ENCODE assay signal across 9 mouse cellular contexts in the genomic region with DNA sequence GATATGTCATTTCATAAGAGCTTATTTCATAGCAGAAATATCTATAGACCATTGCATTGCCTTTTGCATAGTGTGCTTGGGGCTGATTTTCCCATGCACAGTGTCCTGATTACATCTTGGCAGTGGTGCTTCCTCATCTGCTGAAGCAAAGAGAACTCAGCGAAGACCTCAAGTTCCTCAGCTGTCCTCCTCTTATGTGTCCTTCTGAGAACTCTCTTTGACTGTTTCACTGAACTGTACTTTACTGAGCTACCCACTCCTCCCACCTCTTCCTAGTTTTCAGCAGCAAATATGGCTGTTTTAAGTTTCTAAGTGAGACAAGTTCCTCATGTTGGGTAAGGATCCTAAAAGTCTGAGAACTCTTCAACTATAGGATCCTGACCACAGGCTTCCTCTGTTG. TPM values are rescaled to one million over a fixed set of nuclear protein-coding genes. Genes with fewer than 3 reads are reported as not detected.
A peak's percentile ranks its signal among the peaks of the same experiment; 100 is the strongest.
DNase-seq lines count a peak whose midpoint lies in the region; ATAC-seq and TF ChIP-seq lines count a peak whose summit lies in the region.
"Had no signal": no experiment of that assay in that cellular context is flagged by ENCODE, and none has a peak within 500 bp of the region (broad histone marks: within the 10 kb centered on the region; RNA-seq: fewer than 3 reads in every experiment).

No protein-coding gene starts in this region.

- TF ChIP-seq CTCF in stomach, postnatal 0 days (IDR thresholded peaks at IDR 0.05; ENCODE audit: low read depth): no peak

- H3K4me3 ChIP-seq in hindbrain, embryonic 11.5 days (ENCODE audit: low read depth, low read length): no peak overlapping the region
- no peak overlapping the region for H3K4me3 ChIP-seq in hindbrain, embryonic 16.5 days (ENCODE audit: low read length)
- H3K4me3 ChIP-seq in midbrain, embryonic 12.5 days: no peak overlapping the region
- H3K4me3 ChIP-seq in midbrain, embryonic 13.5 days (replicated peaks): no peak overlapping the region
- H3K4me3 ChIP-seq in intestine, embryonic 15.5 days (replicated peaks): no peak overlapping the region
- H3K4me3 ChIP-seq in stomach, postnatal 0 days (ENCODE audit: low read depth, low read length): no peak overlapping the region

- no peak for ATAC-seq in hindbrain, embryonic 11.5 days (ENCODE audit: low FRiP score)
- no peak for ATAC-seq in hindbrain, embryonic 16.5 days
- no peak for ATAC-seq in midbrain, embryonic 12.5 days (ENCODE audit: low FRiP score, low read depth)
- no peak for ATAC-seq in midbrain, embryonic 13.5 days
- no peak for ATAC-seq in intestine, embryonic 15.5 days
- no peak for ATAC-seq in stomach, postnatal 0 days (ENCODE audit: low FRiP score, low TSS enrichment)

- H3K27ac ChIP-seq in hindbrain, embryonic 11.5 days (ENCODE audit: low read depth, low read length): peak overlapping the region; percentile 48; the same call in 1 of the 2 replicates
- H3K27ac ChIP-seq in hindbrain, embryonic 16.5 days (ENCODE audit: low read depth, low read length): no peak overlapping the region; the same call in 1 of the 2 replicates
- H3K27ac ChIP-seq in midbrain, embryonic 12.5 days (replicated peaks): peak overlapping the region; percentile 78; the same call in 1 of the 2 replicates
- H3K27ac ChIP-seq in midbrain, embryonic 13.5 days: no peak overlapping the region
- peak overlapping the region; percentile 72; the same call in 1 of the 2 replicates for H3K27ac ChIP-seq in intestine, embryonic 15.5 days
- peak overlapping the region; percentile 76 for H3K27ac ChIP-seq in stomach, postnatal 0 days (replicated peaks)

- H3K4me2 ChIP-seq in hindbrain, embryonic 11.5 days (replicated peaks; ENCODE audit: low read depth, low read length): no peak overlapping the region
- no peak overlapping the region for H3K4me2 ChIP-seq in hindbrain, embryonic 16.5 days (ENCODE audit: low read length)
- H3K4me2 ChIP-seq in midbrain, embryonic 12.5 days (replicated peaks): no peak overlapping the region
- no peak overlapping the region for H3K4me2 ChIP-seq in midbrain, embryonic 13.5 days (replicated peaks)
- H3K4me2 ChIP-seq in intestine, embryonic 15.5 days (replicated peaks): no peak overlapping the region
- H3K4me2 ChIP-seq in stomach, postnatal 0 days (replicated peaks; ENCODE audit: low read depth): no peak overlapping the region

- no peak overlapping the region for H3K9ac ChIP-seq in hindbrain, embryonic 11.5 days (ENCODE audit: low read depth, low read length)
- H3K9ac ChIP-seq in hindbrain, embryonic 16.5 days (ENCODE audit: low read depth, low read length): no peak overlapping the region
- H3K9ac ChIP-seq in midbrain, embryonic 12.5 days (replicated peaks): no peak overlapping the region
- H3K9ac ChIP-seq in midbrain, embryonic 13.5 days (replicated peaks): no peak overlapping the region
- no peak overlapping the region for H3K9ac ChIP-seq in intestine, embryonic 15.5 days
- no peak overlapping the region for H3K9ac ChIP-seq in stomach, postnatal 0 days (ENCODE audit: low read length)

- no peak for TF ChIP-seq EP300 in stomach, postnatal 0 days (optimal IDR thresholded peaks at IDR 0.05)

- DNase-seq in hindbrain, embryonic 11.5 days (ENCODE audit: low spot score): no peak
- no peak for DNase-seq in stomach, postnatal 0 days (ENCODE audit: low spot score)
- DNase-seq in cerebellum, adult 11 months: no peak
- no peak for DNase-seq in cerebellum, adult 9-11 months
- DNase-seq: layer of hippocampus, adult 9-11 months had no signal

- WGBS in hindbrain, embryonic 11.5 days: 88% methylated on average over 1 of the region's 1 CpGs
- WGBS in hindbrain, embryonic 16.5 days: 83% methylated on average over 1 of the region's 1 CpGs
- WGBS in midbrain, embryonic 12.5 days: 100% methylated on average over 1 of the region's 1 CpGs
- WGBS in midbrain, embryonic 13.5 days: 100% methylated on average over 1 of the region's 1 CpGs
- WGBS in intestine, embryonic 15.5 days: 84% methylated on average over 1 of the region's 1 CpGs
- WGBS in stomach, postnatal 0 days: 74% methylated on average over 1 of the region's 1 CpGs

- H3K9me3 ChIP-seq in hindbrain, embryonic 11.5 days (ENCODE audit: control insufficient read depth, low read length): no peaks in the 10 kb centered on the region
- no peaks in the 10 kb centered on the region for H3K9me3 ChIP-seq in hindbrain, embryonic 16.5 days (ENCODE audit: control insufficient read depth, low read length)
- no peaks in the 10 kb centered on the region for H3K9me3 ChIP-seq in midbrain, embryonic 12.5 days
- H3K9me3 ChIP-seq in midbrain, embryonic 13.5 days: no peaks in the 10 kb centered on the region
- H3K9me3 ChIP-seq in intestine, embryonic 15.5 days: no peaks in the 10 kb centered on the region
- no peaks in the 10 kb centered on the region for H3K9me3 ChIP-seq in stomach, postnatal 0 days (ENCODE audit: control insufficient read depth, low read length)

- H3K36me3 ChIP-seq in hindbrain, embryonic 11.5 days (ENCODE audit: control insufficient read depth, insufficient read depth, low read length): no peaks in the 10 kb centered on the region
- H3K36me3 ChIP-seq in hindbrain, embryonic 16.5 days (ENCODE audit: control insufficient read depth, insufficient read depth, low read length): no peaks in the 10 kb centered on the region
- no peaks in the 10 kb centered on the region for H3K36me3 ChIP-seq in midbrain, embryonic 12.5 days
- no peaks in the 10 kb centered on the region for H3K36me3 ChIP-seq in midbrain, embryonic 13.5 days
- no peaks in the 10 kb centered on the region for H3K36me3 ChIP-seq in intestine, embryonic 15.5 days
- H3K36me3 ChIP-seq in stomach, postnatal 0 days (ENCODE audit: control insufficient read depth, insufficient read depth, low read length): no peaks in the 10 kb centered on the region

- 0 out of 2 replicates have a peak, but pooled peaks cover 2% of the 10 kb centered on the region for H3K4me1 ChIP-seq in hindbrain, embryonic 11.5 days (replicated peaks; ENCODE audit: control insufficient read depth, insufficient read depth, low read length)
- peaks cover 21% of the 10 kb centered on the region for H3K4me1 ChIP-seq in hindbrain, embryonic 16.5 days (ENCODE audit: control insufficient read depth, insufficient read depth, low read depth, low read length)
- peaks cover 23% of the 10 kb centered on the region for H3K4me1 ChIP-seq in midbrain, embryonic 12.5 days
- peaks cover 30% of the 10 kb centered on the region for H3K4me1 ChIP-seq in midbrain, embryonic 13.5 days (replicated peaks)
- H3K4me1 ChIP-seq in intestine, embryonic 15.5 days (replicated peaks): peaks cover 9% of the 10 kb centered on the region; the same call in 1 of the 2 replicates
- 0 out of 2 replicates have a peak, but pooled peaks cover 2% of the 10 kb centered on the region for H3K4me1 ChIP-seq in stomach, postnatal 0 days (replicated peaks; ENCODE audit: control insufficient read depth, insufficient read depth)

- no peaks in the 10 kb centered on the region for H3K27me3 ChIP-seq in hindbrain, embryonic 11.5 days (ENCODE audit: control insufficient read depth, insufficient read depth, low read length)
- H3K27me3 ChIP-seq in hindbrain, embryonic 16.5 days (replicated peaks; ENCODE audit: control insufficient read depth, insufficient read depth, low read length): no peaks in the 10 kb centered on the region
- no peaks in the 10 kb centered on the region for H3K27me3 ChIP-seq in midbrain, embryonic 12.5 days
- no peaks in the 10 kb centered on the region for H3K27me3 ChIP-seq in midbrain, embryonic 13.5 days
- H3K27me3 ChIP-seq in intestine, embryonic 15.5 days (replicated peaks): no peaks in the 10 kb centered on the region
- H3K27me3 ChIP-seq in stomach, postnatal 0 days (ENCODE audit: control insufficient read depth, insufficient read depth, low read length): no peaks in the 10 kb centered on the region

RNA-seq across cellular contexts. Expression of a gene that starts 58.6 kb away (rescaled TPM):
- polyA plus RNA-seq in hindbrain, embryonic 11.5 days (2014; fragmentation: Nextera tagmentation; extraction: Ambion mirVana): 86.2 and 89.9 TPM in 2 replicates
- 60.0 and 61.0 TPM in 2 replicates for polyA plus RNA-seq in hindbrain, embryonic 16.5 days (2015; fragmentation: Nextera tagmentation; extraction: Ambion mirVana)
- polyA plus RNA-seq in midbrain, embryonic 12.5 days (2016; fragmentation: Nextera tagmentation; extraction: Ambion mirVana): 85.6 and 88.9 TPM in 2 replicates
- polyA plus RNA-seq in midbrain, embryonic 13.5 days (2015; fragmentation: Nextera tagmentation; extraction: Ambion mirVana): 62.1 and 65.6 TPM in 2 replicates
- 131 and 143 TPM in 2 replicates for polyA plus RNA-seq in intestine, embryonic 15.5 days (2015; fragmentation: Nextera tagmentation; extraction: Ambion mirVana)
- polyA plus RNA-seq in stomach, postnatal 0 days (2015; fragmentation: Nextera tagmentation; extraction: Ambion mirVana): 101 and 111 TPM in 2 replicates

Comparison
In these comparisons a context has a peak if more than half of its experiments do, and no peak if none do; other contexts are left out.
1. H3K27ac ChIP-seq: peak in hindbrain, embryonic 11.5 days (single experiment), midbrain, embryonic 12.5 days (single experiment), intestine, embryonic 15.5 days (single experiment) and stomach, postnatal 0 days (single experiment); none in hindbrain, embryonic 16.5 days (single experiment) and midbrain, embryonic 13.5 days (single experiment).